Mouse (Mus musculus) thymus, adult 2 months (tissue): ENCODE measurements around the gene Rtn1. TPM values are rescaled to one million over a fixed set of nuclear protein-coding genes. Genes with fewer than 3 reads are reported as not detected.

Experiments
- DNase-seq: peaks from one replicate; pipeline ENCODE4 v3.0.0; 2021
- H3K27ac ChIP-seq: fragments of 200-500 bp; 2 replicates; pipeline ENCODE4 v1.5.1; 2012; ENCODE audit warnings: low read length, control low read depth; ENCODE audit not compliant: control insufficient read depth, insufficient read depth
- H3K27me3 ChIP-seq: fragments of 200-500 bp; 2 replicates; pipeline ENCODE4 v1.6.1; 2012; ENCODE audit warnings: mild to moderate bottlenecking, low read length, moderate library complexity, mixed read lengths; ENCODE audit not compliant: control insufficient read depth, insufficient read depth
- H3K36me3 ChIP-seq: fragments of 200-500 bp; 2 replicates; pipeline ENCODE4 v1.6.1; 2012; ENCODE audit warnings: mild to moderate bottlenecking, low read length, moderate library complexity; ENCODE audit not compliant: control insufficient read depth, insufficient read depth
- H3K4me1 ChIP-seq: fragments of 200-500 bp; replicated peaks from 2 replicates; pipeline ENCODE4 v1.6.1; 2012; ENCODE audit warnings: low read length; ENCODE audit not compliant: control insufficient read depth, insufficient read depth
- H3K4me3 ChIP-seq: fragments of 200-500 bp; 2 replicates; pipeline ENCODE4 v1.5.1; 2012; ENCODE audit warnings: mild to moderate bottlenecking, low read length, control low read depth, moderate library complexity; ENCODE audit not compliant: control insufficient read depth, insufficient read depth
- CTCF ChIP-seq: fragments of 200-500 bp; IDR thresholded peaks from 2 replicates; pipeline ENCODE4 v1.5.1; 2012; ENCODE audit warnings: mild to moderate bottlenecking, control low read depth, low read length, moderate library complexity, borderline replicate concordance; ENCODE audit not compliant: control insufficient read depth, poor library complexity, insufficient read depth; ENCODE audit errors: extremely low read depth
- POLR2A ChIP-seq: fragments of 200-500 bp; IDR thresholded peaks from 2 replicates; pipeline ENCODE4 v1.6.1; 2012; ENCODE audit warnings: mild to moderate bottlenecking, low read length, control low read depth, moderate library complexity; ENCODE audit not compliant: control insufficient read depth, poor library complexity, insufficient read depth; ENCODE audit errors: extremely low read depth
- WGBS: fragments of 180-500 bp; shearing (Covaris S2); methylation state at CpG from one replicate; pipeline ENCODE4 v1.1.7; 2018; 5-methylcytosine and 5-hydroxymethylcytosine counted together
- polyA plus RNA-seq: library from polyadenylated mRNA; depleted of rRNA; stranded (reverse); fragments of >200 nt; gene quantifications from 2 replicates; pipeline ENCODE4 v1.2.3, GENCODE M21; 2012

Rtn1 gene
- polyA plus RNA-seq, 1 experiment, result 1.6 TPM

GRCm38 (mm10) chr12:72407146-72407545, 1.7 kb downstream of the Rtn1 start:
- no peak for TF ChIP-seq POLR2A
- TF ChIP-seq CTCF, result no peak
- DNase-seq, result no peak
- no peak overlapping the region for H3K27ac ChIP-seq
- H3K36me3 ChIP-seq, result no peaks in the 10 kb centered on the region
- no peak overlapping the region for H3K4me3 ChIP-seq
- WGBS, result 36% methylated on average over 11 of the region's 11 CpGs
- no peaks in the 10 kb centered on the region for H3K4me1 ChIP-seq
- H3K27me3 ChIP-seq, result peaks cover 7% of the 10 kb centered on the region

GRCm38 (mm10) chr12:72405031-72405430, 3.8 kb downstream of the Rtn1 start:
- WGBS, result 83% methylated on average over 4 of the region's 5 CpGs
- no peak for TF ChIP-seq CTCF
- no peak for TF ChIP-seq POLR2A
- Histone ChIP-seq H3K27ac (no peak overlapping the region), H3K27me3 (peaks cover 7% of the 10 kb centered on the region), H3K4me3 (no peak overlapping the region), H3K4me1 (no peaks in the 10 kb centered on the region), H3K36me3 (no peaks in the 10 kb centered on the region)
- no peak for DNase-seq

GRCm38 (mm10) chr12:72393046-72393805, 15.6 kb downstream of the Rtn1 start:
- WGBS, result 78% methylated on average over 13 of the region's 13 CpGs
- Histone ChIP-seq H3K4me3 (no peak overlapping the region), H3K27me3 (no peaks in the 10 kb centered on the region), H3K36me3 (no peaks in the 10 kb centered on the region), H3K27ac (no peak overlapping the region), H3K4me1 (no peaks in the 10 kb centered on the region)
- DNase-seq, result no peak
- TF ChIP-seq POLR2A, result no peak
- no peak for TF ChIP-seq CTCF

- no peak for TF ChIP-seq CTCF
- no peak for TF ChIP-seq POLR2A
- Histone ChIP-seq H3K4me3 (no peak overlapping the region), H3K27ac (no peak overlapping the region), H3K36me3 (no peaks in the 10 kb centered on the region), H3K27me3 (no peaks in the 10 kb centered on the region), H3K4me1 (no peaks in the 10 kb centered on the region)
- no peak for DNase-seq
- WGBS, result 80% methylated on average over 2 of the region's 2 CpGs
Measured at GRCm38 (mm10) chr12:72390346-72390745, 18.5 kb downstream of the Rtn1 start.

- DNase-seq, result no peak
- Histone ChIP-seq H3K4me3 (no peak overlapping the region), H3K36me3 (no peaks in the 10 kb centered on the region), H3K27ac (no peak overlapping the region), H3K4me1 (no peaks in the 10 kb centered on the region), H3K27me3 (no peaks in the 10 kb centered on the region)
- TF ChIP-seq CTCF (no peak), POLR2A (no peak)
- WGBS, result 97% methylated on average over 14 of the region's 14 CpGs
Measured at GRCm38 (mm10) chr12:72389377-72390103, 19.3 kb downstream of the Rtn1 start.

GRCm38 (mm10) chr12:72388835-72389234, 20.0 kb downstream of the Rtn1 start:
- TF ChIP-seq CTCF, result no peak
- TF ChIP-seq POLR2A, result no peak
- H3K4me1 ChIP-seq, result no peaks in the 10 kb centered on the region
- H3K4me3 ChIP-seq, result no peak overlapping the region
- DNase-seq, result no peak
- no peaks in the 10 kb centered on the region for H3K36me3 ChIP-seq
- 76% methylated on average over 5 of the region's 5 CpGs for WGBS
- no peaks in the 10 kb centered on the region for H3K27me3 ChIP-seq
- no peak overlapping the region for H3K27ac ChIP-seq
